In genomic region chr17:83215529-83216244, GRCm38 (mm10) we compare ENCODE assay signal across 7 mouse cellular contexts. TPM values are rescaled to one million over a fixed set of nuclear protein-coding genes. Genes with fewer than 3 reads are reported as not detected.
A peak's percentile ranks its signal among the peaks of the same experiment; 100 is the strongest.
DNase-seq lines count a peak whose midpoint lies in the region; ATAC-seq lines count a peak whose summit lies in the region.

No protein-coding gene starts in this region.

- WGBS in stomach, embryonic 14.5 days: 1% methylated on average over 63 of the region's 80 CpGs

- peaks cover 48% of the 10 kb centered on the region for H3K4me1 ChIP-seq in stomach, embryonic 14.5 days (ENCODE audit: control insufficient read depth, insufficient read depth, low read length)

- no peaks in the 10 kb centered on the region; the same call in 1 of the 2 replicates for H3K36me3 ChIP-seq in stomach, embryonic 14.5 days (ENCODE audit: control insufficient read depth, insufficient read depth, low read length)

- H3K4me2 ChIP-seq in stomach, embryonic 14.5 days (replicated peaks; ENCODE audit: low read depth, low read length): peak overlapping the region; percentile 57

- no peaks in the 10 kb centered on the region for H3K27me3 ChIP-seq in stomach, embryonic 14.5 days (ENCODE audit: control insufficient read depth, insufficient read depth, low read length)

- H3K9me3 ChIP-seq in stomach, embryonic 14.5 days (ENCODE audit: control insufficient read depth, low read depth, low read length): no peaks in the 10 kb centered on the region

- peak overlapping the region; percentile 95 for H3K9ac ChIP-seq in stomach, embryonic 14.5 days (replicated peaks; ENCODE audit: low read depth, low read length)

- peak overlapping the region; percentile 87 for H3K27ac ChIP-seq in stomach, embryonic 14.5 days (ENCODE audit: low read length)

- peak overlapping the region; percentile 85 for H3K4me3 ChIP-seq in stomach, embryonic 14.5 days (ENCODE audit: low read depth, low read length)

- DNase-seq in thymus, postnatal 4 days: peak; percentile 35
- no peak for DNase-seq in thymus, postnatal 25 days
- DNase-seq in cerebellum, adult 11-12 months: peak; percentile 25
- DNase-seq in kidney, postnatal 14 days: peak; percentile 58
- DNase-seq in lung, postnatal 36 days: peak; percentile 34

- ATAC-seq in granulocyte monocyte progenitor cell, adult 5-6 weeks (replicated peaks; ENCODE audit: poor library complexity, severe bottlenecking): peak; percentile 8; the same call in 1 of the 2 replicates
- peak; percentile 5; the same call in 1 of the 2 replicates for ATAC-seq in stomach, embryonic 14.5 days (ENCODE audit: insufficient number of reproducible peaks, insufficient read depth, low FRiP score, low read depth)

RNA-seq across cellular contexts. Expression of gene Pkdcc, which starts 0.6 kb away (rescaled TPM):
- 0.34 TPM in 1 of 2 replicates, not detected in the other for total RNA-seq in granulocyte monocyte progenitor cell, adult 5-6 weeks (2014; fragmentation: Nextera tagmentation)
- 1.8 TPM in 1 of 2 replicates, not detected in the other for total RNA-seq in granulocyte monocyte progenitor cell, adult 5-6 weeks (2017)
- polyA plus RNA-seq in stomach, embryonic 14.5 days (2014; fragmentation: Nextera tagmentation; extraction: Ambion mirVana): 28.4 and 28.9 TPM in 2 replicates
